Mouse (Mus musculus) liver, adult 2 months (tissue): ENCODE results near the gene Syt1. TPM values are rescaled to one million over a fixed set of nuclear protein-coding genes. Genes with fewer than 3 reads are reported as not detected.

ENCODE experiments used
- DNase-seq: peaks from one replicate; pipeline ENCODE4 v3.0.0-alpha.2; 2011; ENCODE audit warnings: low read depth, low spot score; ENCODE audit errors: extremely low read depth
- H3K27ac ChIP-seq: fragments of 200-500 bp; replicated peaks from 2 replicates; pipeline ENCODE4 v1.5.1; 2012; ENCODE audit warnings: low read depth, mild to moderate bottlenecking, control low read depth, inconsistent platforms, low read length; ENCODE audit not compliant: insufficient read depth
- H3K27me3 ChIP-seq: fragments of 200-500 bp; 2 replicates; pipeline ENCODE4 v1.6.1; 2012; ENCODE audit warnings: mild to moderate bottlenecking, moderate library complexity, low read length, inconsistent platforms; ENCODE audit not compliant: control insufficient read depth, insufficient read depth
- H3K36me3 ChIP-seq: fragments of 200-500 bp; 2 replicates; pipeline ENCODE4 v1.6.1; 2012; ENCODE audit warnings: low read length, inconsistent platforms; ENCODE audit not compliant: control insufficient read depth, insufficient read depth
- H3K4me1 ChIP-seq: fragments of 200-500 bp; 2 replicates; pipeline ENCODE4 v1.6.1; 2011; ENCODE audit warnings: low read length; ENCODE audit not compliant: control insufficient read depth, insufficient read depth
- H3K4me3 ChIP-seq: fragments of 200-500 bp; 2 replicates; pipeline ENCODE4 v1.5.1; 2011; ENCODE audit warnings: low read depth, mild to moderate bottlenecking, control low read depth, low read length, moderate library complexity; ENCODE audit not compliant: insufficient read depth
- H3K79me2 ChIP-seq: fragments of 200-500 bp; 2 replicates; pipeline ENCODE4 v1.6.1; 2012; ENCODE audit warnings: inconsistent platforms, mild to moderate bottlenecking, low read length, moderate library complexity; ENCODE audit not compliant: control insufficient read depth, insufficient read depth
- H3K9ac ChIP-seq: fragments of 200-500 bp; 2 replicates; pipeline ENCODE4 v1.6.1; 2012; ENCODE audit warnings: low read depth, mild to moderate bottlenecking, control low read depth, inconsistent platforms, low read length
- CTCF ChIP-seq: fragments of 200-500 bp; IDR thresholded peaks from 2 replicates; pipeline ENCODE4 v1.5.1; 2011; ENCODE audit warnings: low read depth, low read length, control low read depth
- POLR2A ChIP-seq: fragments of 200-500 bp; IDR thresholded peaks from 2 replicates; pipeline ENCODE4 v1.6.1; 2011; ENCODE audit warnings: low read length, control low read depth; ENCODE audit not compliant: insufficient read depth; ENCODE audit errors: extremely low read depth
- WGBS: fragments of 180-500 bp; shearing (Covaris S2); methylation state at CpG from one replicate; pipeline ENCODE4 v1.1.7; 2018; 5-methylcytosine and 5-hydroxymethylcytosine counted together
- polyA plus RNA-seq: library from polyadenylated mRNA; depleted of rRNA; stranded (reverse); fragments of >200 nt; gene quantifications from 2 replicates; pipeline ENCODE4 v1.2.3, GENCODE M21; 2012
- total RNA-seq: library from RNA; depleted of rRNA; stranded (reverse); fragments of >200 nt; gene quantifications from 2 replicates; pipeline ENCODE4 v1.2.3, GENCODE M21; 2014

Gene Syt1
- total and polyA plus RNA-seq, 2 experiments = 2.5 to 5.8 TPM

DNA sequence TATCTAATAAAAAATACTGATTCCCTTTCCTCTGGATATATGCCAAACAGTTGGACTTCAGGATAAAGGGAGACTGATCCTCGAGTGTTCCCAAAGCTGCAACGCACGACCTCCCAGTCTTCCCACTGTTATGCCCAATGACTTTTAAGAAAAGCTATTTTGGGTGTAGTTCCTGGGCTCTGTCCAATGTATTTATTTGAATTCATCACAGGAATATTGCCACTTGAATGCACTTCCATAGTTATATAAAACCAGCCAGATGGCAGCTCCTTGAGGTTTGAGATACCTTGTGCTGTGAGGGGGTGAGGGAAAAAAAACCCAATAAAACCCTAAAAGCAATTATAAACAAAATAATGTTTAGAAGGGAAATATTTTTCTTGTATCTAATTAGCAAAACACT is 285.9 kb downstream of the Syt1 start:
- no peak overlapping the region for H3K4me3 ChIP-seq
- H3K36me3 ChIP-seq = no peaks in the 10 kb centered on the region
- 90% methylated on average over 3 of the region's 3 CpGs for WGBS
- H3K27me3 ChIP-seq = no peaks in the 10 kb centered on the region
- H3K79me2 ChIP-seq = no peaks in the 10 kb centered on the region
- no peak for DNase-seq
- TF ChIP-seq POLR2A (no peak), CTCF (no peak)
- no peak overlapping the region for H3K9ac ChIP-seq
- H3K27ac ChIP-seq = no peak overlapping the region
- H3K4me1 ChIP-seq = no peaks in the 10 kb centered on the region

GRCm38 (mm10) chr10:108710514-108710913 is 300.3 kb downstream of the Syt1 start:
- Histone ChIP-seq H3K9ac (peak overlapping the region; percentile 78), H3K36me3 (no peaks in the 10 kb centered on the region), H3K79me2 (no peaks in the 10 kb centered on the region), H3K4me1 (peaks cover 15% of the 10 kb centered on the region; the same call in 1 of the 2 replicates), H3K27me3 (no peaks in the 10 kb centered on the region), H3K27ac (peak overlapping the region; percentile 96), H3K4me3 (peak overlapping the region; percentile 72)
- no peak for TF ChIP-seq POLR2A
- TF ChIP-seq CTCF = no peak
- 13% methylated on average over 5 of the region's 5 CpGs for WGBS
- peak; percentile 97 for DNase-seq

DNA sequence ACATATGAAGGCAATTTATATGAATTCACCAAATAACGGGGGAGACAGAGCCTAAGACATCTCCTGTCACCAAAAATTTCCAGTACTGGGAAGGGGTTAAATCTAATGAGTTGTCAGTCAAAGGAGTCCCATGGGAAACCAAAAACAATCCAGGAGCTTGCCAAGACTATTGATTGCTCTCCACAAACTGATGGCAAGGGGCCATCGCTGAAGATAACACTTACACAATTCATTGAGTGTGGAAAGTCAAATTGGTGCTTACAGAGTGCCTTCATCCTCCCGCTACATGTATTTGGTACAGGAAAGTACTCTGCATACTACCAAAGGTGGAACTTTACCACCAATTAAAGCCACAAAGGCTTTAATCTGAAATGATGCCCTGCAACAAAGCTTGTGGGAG is 305.1 kb downstream of the Syt1 start:
- WGBS = 40% methylated on average over 3 of the region's 3 CpGs
- H3K9ac ChIP-seq = no peak overlapping the region

GRCm38 (mm10) chr10:108701361-108702128 is 309.2 kb downstream of the Syt1 start:
- Histone ChIP-seq H3K27me3 (no peaks in the 10 kb centered on the region), H3K36me3 (no peaks in the 10 kb centered on the region), H3K4me3 (no peak overlapping the region), H3K4me1 (peaks cover 8% of the 10 kb centered on the region; the same call in 1 of the 2 replicates), H3K27ac (no peak overlapping the region), H3K9ac (no peak overlapping the region), H3K79me2 (no peaks in the 10 kb centered on the region)
- no peak for TF ChIP-seq CTCF
- TF ChIP-seq POLR2A = no peak
- 92% methylated on average over 14 of the region's 14 CpGs for WGBS
- DNase-seq = no peak

More for the DNA sequence above, 305.1 kb downstream of the Syt1 start:
- H3K4me3 ChIP-seq = no peak overlapping the region
- no peaks in the 10 kb centered on the region for H3K36me3 ChIP-seq
- TF ChIP-seq CTCF (no peak), POLR2A (no peak)
- DNase-seq = peak; percentile 93
- H3K4me1 ChIP-seq = peaks cover 16% of the 10 kb centered on the region; the same call in 1 of the 2 replicates
- no peaks in the 10 kb centered on the region for H3K27me3 ChIP-seq
- peak overlapping the region; percentile 50 for H3K27ac ChIP-seq
- no peaks in the 10 kb centered on the region for H3K79me2 ChIP-seq

GRCm38 (mm10) chr10:108699946-108700345 is 310.8 kb downstream of the Syt1 start, which contains the start of gene Gm5136:
TSS of gene Gm5136 (minus strand) at chr10:108700160.
- WGBS = 94% methylated on average over 9 of the region's 9 CpGs
- no peaks in the 10 kb centered on the region for H3K79me2 ChIP-seq
- no peak for TF ChIP-seq POLR2A
- TF ChIP-seq CTCF = no peak
- no peak within 1 kb of the TSS for H3K4me3 ChIP-seq
- H3K27ac ChIP-seq = no peak within 1 kb of the TSS
- H3K27me3 ChIP-seq = no peaks in the 10 kb centered on the region
- H3K4me1 ChIP-seq = peaks cover 2% of the 10 kb centered on the region; the same call in 1 of the 2 replicates
- no peak for DNase-seq
- no peaks in the 10 kb centered on the region for H3K36me3 ChIP-seq
- no peak within 1 kb of the TSS for H3K9ac ChIP-seq

- TF ChIP-seq CTCF = no peak
- TF ChIP-seq POLR2A = no peak
- no peaks in the 10 kb centered on the region for H3K79me2 ChIP-seq
- no peak overlapping the region for H3K27ac ChIP-seq
- H3K4me3 ChIP-seq = no peak overlapping the region
- DNase-seq = no peak
- no peaks in the 10 kb centered on the region for H3K36me3 ChIP-seq
- no peaks in the 10 kb centered on the region for H3K4me1 ChIP-seq
- no peaks in the 10 kb centered on the region for H3K27me3 ChIP-seq
- H3K9ac ChIP-seq = no peak overlapping the region
- 70% methylated on average over 5 of the region's 5 CpGs for WGBS
These were observed 313.7 kb downstream of the Syt1 start for GRCm38 (mm10) chr10:108697062-108697461.
